Mouse (Mus musculus) inflammation-experienced regulatory T-cells, adult 6 months (primary cell): ENCODE measurements around the gene Arl6ip4. TPM values are rescaled to one million over a fixed set of nuclear protein-coding genes. Genes with fewer than 3 reads are reported as not detected.

Source experiments
- ATAC-seq: one replicate; pipeline ENCODE4 v1.8.0; 2017
- polyA plus RNA-seq, 3 experiments: library from polyadenylated mRNA; unstranded; fragments of 100-300 nt; shearing (Covaris generic); gene quantifications; one replicate each; pipeline ENCODE4 v1.2.1; 2017

Gene Arl6ip4
- polyA plus RNA-seq, 3 experiments from 2014 or later = 55.1 to 59.0 (median 56.1) TPM

GRCm38 (mm10) chr5:124155943-124156342 lies 40.1 kb downstream of the Arl6ip4 start:
- no peak for ATAC-seq

GRCm38 (mm10) chr5:124158305-124158704 lies 42.4 kb downstream of the Arl6ip4 start:
- ATAC-seq = no peak

- ATAC-seq = no peak
Observed at GRCm38 (mm10) chr5:124159453-124159852, 43.6 kb downstream of the Arl6ip4 start.

GRCm38 (mm10) chr5:124161831-124162230 lies 45.9 kb downstream of the Arl6ip4 start:
- no peak for ATAC-seq

GRCm38 (mm10) chr5:124162577-124162976 lies 46.7 kb downstream of the Arl6ip4 start:
- ATAC-seq = peak; percentile 73

GRCm38 (mm10) chr5:124163445-124163844 lies 47.6 kb downstream of the Arl6ip4 start:
- no peak for ATAC-seq

GRCm38 (mm10) chr5:124165622-124166570 lies 50.0 kb downstream of the Arl6ip4 start:
- ATAC-seq = peak; percentile 21

GRCm38 (mm10) chr5:124166741-124167140 lies 50.9 kb downstream of the Arl6ip4 start:
- ATAC-seq = no peak

- ATAC-seq = no peak
Observed at GRCm38 (mm10) chr5:124167621-124168020, 51.7 kb downstream of the Arl6ip4 start.

Other genes starting within 250 kb of the Arl6ip4 start
- not detected for gene Hcar1, start 236.1 kb upstream of the Arl6ip4 start, polyA plus RNA-seq
- 10 to 100 TPM; 60.1 to 83.1 (median 71.9) TPM for gene Denr, start 208.9 kb upstream of the Arl6ip4 start, polyA plus RNA-seq
- 1 to 10 TPM in 2 of 3 experiments, not detected in 1; 4.9 to 5.1 TPM for gene Gm43518, start 188.7 kb upstream of the Arl6ip4 start, polyA plus RNA-seq
- gene Ccdc62, start 185.4 kb upstream of the Arl6ip4 start, polyA plus RNA-seq = 10 to 100 TPM in 1 of 3 experiments, 1 to 10 TPM in 2; 6.2 to 16.6 (median 8.1) TPM
- 10 to 100 TPM in 2 of 3 experiments, 1 to 10 TPM in 1; 5.9 to 20.1 (median 14.8) TPM for gene Hip1r, start 142.5 kb upstream of the Arl6ip4 start, polyA plus RNA-seq
- 10 to 100 TPM; 18.4 to 21.9 (median 18.7) TPM for gene Vps37b, start 83.8 kb upstream of the Arl6ip4 start, polyA plus RNA-seq
- 10 to 100 TPM; 13.2 to 23.3 (median 16.7) TPM for gene Abcb9, start 20.3 kb upstream of the Arl6ip4 start, polyA plus RNA-seq
- 10 to 100 TPM; 16.0 to 23.0 (median 22.9) TPM for gene Ogfod2, start 3.8 kb upstream of the Arl6ip4 start, polyA plus RNA-seq
- gene Pitpnm2, start 133.7 kb downstream of the Arl6ip4 start, polyA plus RNA-seq = 10 to 100 TPM in 2 of 3 experiments, 1 to 10 TPM in 1; 5.5 to 15.7 (median 11.1) TPM
- gene Mphosph9, start 211.9 kb downstream of the Arl6ip4 start, polyA plus RNA-seq = 10 to 100 TPM; 12.4 to 17.5 (median 15.1) TPM
- gene 2810006K23Rik, start 212.0 kb downstream of the Arl6ip4 start, polyA plus RNA-seq = 10 to 100 TPM; 10.5 to 18.3 (median 11.1) TPM
- gene Cdk2ap1, start 247.0 kb downstream of the Arl6ip4 start, polyA plus RNA-seq = 10 to 100 TPM; 17.2 to 23.8 (median 19.9) TPM